Mouse (Mus musculus) brain, embryonic 18.5 days (tissue): ENCODE data around the gene Rabep1.

Experiments used
- DNase-seq: peaks from one replicate; pipeline ENCODE4 v3.0.0-alpha.2; 2012; ENCODE audit warnings: low read depth, low spot score

Gene Rabep1

GRCm38 (mm10) chr11:70844559-70845456, at the start of gene Rabep1:
Rabep1 (plus strand) TSS chr11:70844778.
- DNase-seq: peak; percentile 84

DNA sequence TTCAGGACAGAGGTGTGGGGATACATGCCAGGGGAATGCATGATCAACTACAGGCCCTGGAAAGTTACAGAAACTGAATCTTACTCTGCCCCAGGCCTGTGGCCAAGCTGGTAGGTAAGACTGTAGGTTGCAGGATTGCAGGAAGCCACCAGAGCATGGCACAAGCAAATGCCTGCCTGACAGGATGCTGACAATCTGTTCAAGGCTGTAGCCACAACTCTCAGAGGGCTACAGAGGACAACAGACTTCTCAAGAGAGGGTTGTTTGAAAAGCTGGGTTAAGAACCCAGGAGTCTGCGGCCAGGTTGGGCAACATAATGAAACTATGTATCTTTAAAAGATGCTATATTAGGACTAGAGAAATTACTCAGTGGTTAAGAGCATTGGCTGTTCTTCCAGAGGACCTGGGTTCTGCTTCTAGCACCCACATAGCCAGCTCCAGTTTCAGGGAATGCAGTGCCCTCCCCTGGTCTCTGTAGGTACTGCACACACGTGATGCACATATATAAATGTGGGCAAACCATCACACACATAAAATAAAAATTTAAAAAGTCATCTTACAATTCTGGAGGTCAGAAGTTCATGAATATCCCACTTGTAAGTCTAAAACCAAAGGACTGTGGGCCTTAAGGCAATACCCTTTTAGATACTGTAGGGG, 42.2 kb upstream of the Rabep1 start:
- no peak for DNase-seq

GRCm38 (mm10) chr11:70802865-70803261, 41.7 kb upstream of the Rabep1 start:
- DNase-seq: no peak

DNA sequence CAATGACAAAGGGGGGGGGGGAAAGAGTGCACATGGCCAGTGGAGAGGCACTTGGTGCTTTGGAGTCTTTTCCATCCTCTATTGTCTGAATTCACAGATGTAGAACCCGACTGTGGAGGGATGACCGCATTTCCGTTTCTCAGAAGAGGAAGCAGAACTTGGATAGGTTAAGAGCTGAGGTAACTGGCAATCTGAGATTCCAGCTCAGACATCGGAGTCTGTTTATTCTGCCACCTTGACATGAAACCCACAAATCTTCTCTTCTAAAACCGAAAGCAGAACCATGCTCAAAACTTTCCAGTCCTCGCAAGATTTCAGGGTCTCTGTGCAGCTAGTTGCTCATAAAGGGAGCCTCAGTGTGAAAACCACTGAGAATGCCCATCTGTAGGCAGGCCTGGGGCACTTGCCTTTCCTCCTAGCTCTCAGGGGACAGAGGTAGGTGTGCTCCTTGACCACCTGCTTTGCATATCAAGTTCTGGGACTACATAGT, 40.8 kb upstream of the Rabep1 start:
- no peak for DNase-seq

- DNase-seq: no peak
Measured at GRCm38 (mm10) chr11:70804395-70804794, 40.2 kb upstream of the Rabep1 start.

DNA sequence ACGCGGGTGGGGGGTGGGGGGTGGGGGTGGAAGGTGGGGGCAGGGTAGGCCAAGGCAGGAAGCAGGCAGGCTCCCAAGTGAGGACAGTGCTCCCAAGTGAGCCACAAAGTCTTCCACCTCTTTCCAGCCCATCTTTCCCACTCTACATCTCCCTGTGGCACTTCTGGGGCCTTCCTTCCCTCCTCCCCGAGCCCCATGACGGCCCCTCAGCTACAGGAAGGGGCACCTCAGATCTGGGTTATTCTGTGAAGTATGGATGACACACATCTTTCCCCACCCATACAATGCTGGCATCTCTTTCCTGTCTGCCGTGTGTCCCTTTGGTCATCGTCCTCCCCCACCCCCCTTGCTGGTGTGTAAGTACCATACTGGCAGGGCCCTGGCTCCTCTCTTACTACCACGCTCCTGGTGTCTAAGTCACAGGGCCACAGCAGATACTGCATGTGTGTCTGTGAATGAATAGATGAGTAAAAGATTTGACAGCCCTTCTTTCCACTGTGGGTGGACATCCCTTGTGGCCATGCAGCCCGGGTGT, 38.9 kb upstream of the Rabep1 start:
- no peak for DNase-seq

GRCm38 (mm10) chr11:70806697-70807096, 37.9 kb upstream of the Rabep1 start:
- DNase-seq: no peak

- DNase-seq: no peak
Measured at GRCm38 (mm10) chr11:70807630-70808029, 36.9 kb upstream of the Rabep1 start.

GRCm38 (mm10) chr11:70808101-70808500, 36.5 kb upstream of the Rabep1 start:
- no peak for DNase-seq

GRCm38 (mm10) chr11:70809011-70809410, 35.6 kb upstream of the Rabep1 start:
- DNase-seq: no peak

- no peak for DNase-seq
Measured at GRCm38 (mm10) chr11:70811041-70811440, 33.5 kb upstream of the Rabep1 start.

GRCm38 (mm10) chr11:70811471-70812240, 32.9 kb upstream of the Rabep1 start:
- no peak for DNase-seq

- DNase-seq: no peak
Measured at GRCm38 (mm10) chr11:70812365-70812764, 32.2 kb upstream of the Rabep1 start, which contains the start of gene Scimp. Scimp (minus strand) TSS chr11:70812586.

DNA sequence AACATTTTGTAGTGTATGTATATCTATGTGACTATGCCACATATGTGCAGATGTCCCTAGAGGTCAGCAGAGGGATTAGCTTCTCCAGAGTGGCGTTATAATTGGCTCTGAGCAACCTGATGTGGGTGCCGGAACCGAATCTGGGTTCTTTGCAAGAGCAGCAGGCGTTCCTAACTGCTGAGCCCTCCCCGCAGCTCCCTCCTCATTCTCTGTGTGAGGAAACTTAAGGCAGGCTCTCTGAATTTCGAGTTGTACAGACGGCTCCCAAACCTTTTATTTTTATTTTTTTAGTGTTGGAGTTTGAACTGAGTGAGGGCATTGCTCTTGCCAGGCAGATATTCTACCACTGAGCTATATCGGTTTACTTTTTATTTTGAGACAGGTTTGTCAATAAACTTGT, 29.5 kb upstream of the Rabep1 start:
- DNase-seq: no peak

- DNase-seq: peak; percentile 3
Measured at GRCm38 (mm10) chr11:70815498-70816078, 29.0 kb upstream of the Rabep1 start.

DNA sequence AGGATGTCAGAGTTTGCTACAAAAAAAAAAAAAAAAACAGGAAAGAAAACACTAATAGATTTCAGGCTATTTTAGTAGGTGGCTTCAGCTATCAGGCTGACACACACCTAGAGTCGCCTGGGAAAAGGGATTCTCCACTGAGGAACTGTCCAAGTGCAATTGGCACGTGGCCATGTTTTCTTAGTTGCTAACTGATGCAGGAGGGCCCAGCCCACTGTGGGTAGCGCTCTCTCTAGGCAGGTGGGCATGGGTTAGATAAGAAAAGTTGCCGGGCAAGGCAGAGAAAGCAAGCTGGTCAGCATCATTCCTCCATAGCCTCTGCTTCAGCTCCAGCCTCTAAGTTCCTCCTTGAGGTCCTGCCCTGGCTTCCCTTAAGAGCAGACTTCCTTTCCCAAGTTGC, 27.8 kb upstream of the Rabep1 start:
- DNase-seq: no peak

GRCm38 (mm10) chr11:70820120-70820519, 24.5 kb upstream of the Rabep1 start:
- DNase-seq: no peak

DNA sequence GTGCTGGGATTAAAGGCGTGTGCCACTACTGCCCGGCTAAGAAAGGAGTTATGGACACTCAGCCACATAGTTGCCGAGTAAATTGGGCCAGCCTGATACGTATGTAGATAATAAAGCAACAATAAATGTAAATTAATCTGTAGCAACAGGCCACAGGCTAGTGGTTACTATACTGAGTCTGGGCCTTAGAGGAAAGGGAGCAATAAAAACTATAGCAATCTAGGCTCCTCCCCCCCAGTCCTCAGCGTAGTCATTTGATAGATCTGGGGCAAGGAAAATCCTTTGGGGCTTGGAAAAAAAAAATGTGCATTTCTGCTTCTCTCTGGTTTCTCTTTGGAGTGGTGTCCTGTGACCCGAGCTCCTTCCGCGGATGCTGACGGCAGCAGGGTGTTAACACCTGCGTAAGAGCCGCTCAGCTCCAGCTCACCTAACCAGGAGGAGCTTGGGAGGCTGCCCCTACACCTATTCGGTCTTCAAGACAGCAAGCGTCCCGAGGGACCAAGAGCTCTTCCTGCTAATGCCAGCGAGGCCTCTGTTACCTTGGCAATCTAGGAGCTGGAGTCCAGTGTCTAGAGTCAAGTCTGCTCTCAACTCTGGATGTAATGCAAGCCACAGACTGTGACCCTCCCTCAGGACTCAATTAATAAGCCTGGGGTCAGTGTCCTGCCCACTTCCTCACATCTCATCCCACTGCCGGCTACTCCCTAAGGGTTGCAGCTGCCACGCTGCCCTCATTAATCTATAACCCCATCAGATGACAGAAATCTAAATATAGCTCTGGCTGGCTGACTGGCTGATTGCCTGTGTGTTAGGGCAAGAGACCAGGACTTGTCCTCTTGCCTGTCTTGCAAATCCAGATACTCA, 22.6 kb upstream of the Rabep1 start:
- no peak for DNase-seq

- DNase-seq: no peak
Measured at GRCm38 (mm10) chr11:70826207-70826606, 18.4 kb upstream of the Rabep1 start.

- DNase-seq: no peak
Measured at GRCm38 (mm10) chr11:70828975-70829615, 15.5 kb upstream of the Rabep1 start.
